Mouse (Mus musculus) CH12.LX (cell line): ENCODE results near the gene 4833427G06Rik. TPM values are rescaled to one million over a fixed set of nuclear protein-coding genes. Genes with fewer than 3 reads are reported as not detected.

Source experiments
- DNase-seq: peaks from one replicate; pipeline ENCODE4 v3.0.0-alpha.2; 2013; ENCODE audit errors: extremely low read depth
- H3K27ac ChIP-seq: 2 replicates; pipeline ENCODE4 v1.5.1; 2012; ENCODE audit warnings: low read depth, mild to moderate bottlenecking, control low read depth, moderate library complexity; ENCODE audit not compliant: insufficient read depth
- H3K27me3 ChIP-seq: replicated peaks from 2 replicates; pipeline ENCODE3; 2012; ENCODE audit warnings: inconsistent platforms
- H3K36me3 ChIP-seq, 2 experiments: replicated peaks in 1 of 2; 2 replicates each; pipeline versions ENCODE3 to v1.6.1; 2012; ENCODE audit warnings: inconsistent platforms in 1 of 2, low read length in 1 of 2, mild to moderate bottlenecking in 1 of 2, mixed read lengths in 1 of 2, moderate library complexity in 1 of 2; ENCODE audit not compliant: control insufficient read depth in 1 of 2, insufficient read depth in 1 of 2
- H3K4me1 ChIP-seq, 2 experiments: 2 replicates each; pipeline ENCODE4 v1.6.1; 2012; ENCODE audit warnings: inconsistent platforms in 1 of 2, moderate library complexity in 1 of 2; ENCODE audit not compliant: insufficient read depth in 2 of 2, control insufficient read depth in 1 of 2
- H3K4me2 ChIP-seq: 2 replicates; pipeline ENCODE4 v1.6.1; 2012; ENCODE audit warnings: low read depth, mild to moderate bottlenecking, control low read depth; ENCODE audit not compliant: poor library complexity, insufficient read depth, severe bottlenecking
- H3K4me3 ChIP-seq, 3 experiments: fragments of 150-350 bp in 1 of 3; sonication (generic) in 1 of 3; replicated peaks in 1 of 3; 2 replicates each; pipeline versions ENCODE3 to v1.5.1; 2011 to 2012; ENCODE audit warnings: low read depth in 2 of 3, low read length in 2 of 3, mild to moderate bottlenecking in 2 of 3, moderate library complexity in 2 of 3, control low read depth in 1 of 3, improper control_type of control experiment in 1 of 3, inconsistent platforms in 1 of 3, mixed read lengths in 1 of 3; ENCODE audit not compliant: poor library complexity in 1 of 3
- H3K79me2 ChIP-seq: replicated peaks from 2 replicates; pipeline ENCODE4 v1.6.1; 2012; ENCODE audit warnings: mild to moderate bottlenecking, moderate library complexity; ENCODE audit not compliant: control insufficient read depth, poor library complexity, insufficient read depth, severe bottlenecking; ENCODE audit errors: extremely low read depth
- H3K9ac ChIP-seq: 2 replicates; pipeline ENCODE4 v1.6.1; 2012; ENCODE audit warnings: low read depth, mild to moderate bottlenecking, control low read depth, moderate library complexity; ENCODE audit not compliant: insufficient read depth
- H3K9me3 ChIP-seq: replicated peaks from 2 replicates; pipeline ENCODE3; 2012; ENCODE audit warnings: low read length, inconsistent platforms, mixed read lengths
- BHLHE40 ChIP-seq: IDR thresholded peaks from 2 replicates; pipeline ENCODE4 v1.6.1; 2011; ENCODE audit warnings: mild to moderate bottlenecking, low read depth, low read length, improper control_type of control experiment
- CHD1 ChIP-seq: IDR thresholded peaks from 2 replicates; pipeline ENCODE4 v1.6.1; 2012; ENCODE audit warnings: low read depth, low read length, improper control_type of control experiment, inconsistent platforms
- CHD2 ChIP-seq: IDR thresholded peaks from 2 replicates; pipeline ENCODE4 v1.6.1; 2011; ENCODE audit warnings: low read length, improper control_type of control experiment
- CTCF ChIP-seq, 2 experiments: IDR thresholded peaks in 1 of 2; conservative IDR thresholded peaks in 1 of 2; 2 replicates each; pipeline ENCODE4 v1.5.1; 2011 to 2012; ENCODE audit warnings: low read depth in 2 of 2, low read length in 2 of 2, improper control_type of control experiment in 1 of 2, inconsistent platforms in 1 of 2, mild to moderate bottlenecking in 1 of 2, moderate library complexity in 1 of 2
- E2F4 ChIP-seq: IDR thresholded peaks from 2 replicates; pipeline ENCODE4 v1.6.1; 2011; ENCODE audit warnings: low read depth, low read length, improper control_type of control experiment; ENCODE audit not compliant: insufficient replicate concordance
- ELF1 ChIP-seq: IDR thresholded peaks from 2 replicates; pipeline ENCODE4 v1.6.1; 2014; ENCODE audit warnings: low read depth, mild to moderate bottlenecking, inconsistent platforms, low read length, improper control_type of control experiment
- EP300 ChIP-seq: IDR thresholded peaks from 2 replicates; pipeline ENCODE4 v1.6.1; 2011; ENCODE audit warnings: low read length, improper control_type of control experiment
- ETS1 ChIP-seq: conservative IDR thresholded peaks from 2 replicates; pipeline ENCODE4 v1.6.1; 2012; ENCODE audit warnings: low read depth, mild to moderate bottlenecking, inconsistent platforms, low read length, improper control_type of control experiment, moderate library complexity
- IRF4 ChIP-seq: IDR thresholded peaks from 2 replicates; pipeline ENCODE4 v1.6.1; 2014; ENCODE audit warnings: low read depth, mild to moderate bottlenecking, inconsistent platforms, low read length, improper control_type of control experiment
- JUN ChIP-seq: IDR thresholded peaks from 2 replicates; pipeline ENCODE4 v1.6.1; 2011; ENCODE audit warnings: low read depth, mild to moderate bottlenecking, low read length, improper control_type of control experiment, moderate library complexity; ENCODE audit not compliant: insufficient read depth
- JUND ChIP-seq: conservative IDR thresholded peaks from 2 replicates; pipeline ENCODE4 v1.6.1; 2011; ENCODE audit warnings: low read depth, low read length, improper control_type of control experiment
- KAT2A ChIP-seq: IDR thresholded peaks from 2 replicates; pipeline ENCODE4 v1.6.1; 2012; ENCODE audit warnings: low read length, improper control_type of control experiment, inconsistent platforms; ENCODE audit not compliant: insufficient replicate concordance
- MAFK ChIP-seq: IDR thresholded peaks from 2 replicates; pipeline ENCODE4 v1.6.1; 2011; ENCODE audit warnings: low read length, improper control_type of control experiment; ENCODE audit not compliant: insufficient replicate concordance
- MAX ChIP-seq: IDR thresholded peaks from 2 replicates; pipeline ENCODE4 v1.6.1; 2011; ENCODE audit warnings: low read length, improper control_type of control experiment
- MAZ ChIP-seq: IDR thresholded peaks from 2 replicates; pipeline ENCODE4 v1.6.1; 2012; ENCODE audit warnings: low read depth, mild to moderate bottlenecking, inconsistent platforms, low read length, improper control_type of control experiment, moderate library complexity
- MEF2A ChIP-seq: IDR thresholded peaks from 2 replicates; pipeline ENCODE4 v1.6.1; 2014; ENCODE audit warnings: low read depth, mild to moderate bottlenecking, inconsistent platforms, low read length, improper control_type of control experiment, borderline replicate concordance
- MYC ChIP-seq: IDR thresholded peaks from 2 replicates; pipeline ENCODE4 v1.6.1; 2011; ENCODE audit warnings: low read depth, mild to moderate bottlenecking, improper control_type of control experiment, low read length
- NELFE ChIP-seq: IDR thresholded peaks from 2 replicates; pipeline ENCODE4 v1.6.1; 2011; ENCODE audit warnings: low read depth, low read length, improper control_type of control experiment
- NRF1 ChIP-seq: IDR thresholded peaks from 2 replicates; pipeline ENCODE4 v1.6.1; 2014; ENCODE audit warnings: low read depth, mild to moderate bottlenecking, inconsistent platforms, low read length, improper control_type of control experiment, moderate library complexity
- PAX5 ChIP-seq: IDR thresholded peaks from 2 replicates; pipeline ENCODE4 v1.6.1; 2012; ENCODE audit warnings: low read length, inconsistent platforms, mixed read lengths
- POLR2A ChIP-seq: IDR thresholded peaks from 2 replicates; pipeline ENCODE4 v1.6.1; 2011; ENCODE audit warnings: low read depth, mild to moderate bottlenecking, improper control_type of control experiment, low read length
- POLR2AphosphoS2 ChIP-seq: IDR thresholded peaks from 2 replicates; pipeline ENCODE4 v1.6.1; 2011; ENCODE audit warnings: low read depth, low read length, improper control_type of control experiment
- RCOR1 ChIP-seq: conservative IDR thresholded peaks from 2 replicates; pipeline ENCODE4 v1.6.1; 2012; ENCODE audit warnings: low read depth, mild to moderate bottlenecking, inconsistent platforms, low read length, improper control_type of control experiment
- SMC3 ChIP-seq: IDR thresholded peaks from 2 replicates; pipeline ENCODE4 v1.6.1; 2011; ENCODE audit warnings: low read depth, low read length, improper control_type of control experiment
- TCF12 ChIP-seq: IDR thresholded peaks from 2 replicates; pipeline ENCODE4 v1.6.1; 2014; ENCODE audit warnings: low read depth, mild to moderate bottlenecking, inconsistent platforms, low read length, improper control_type of control experiment
- UBTF ChIP-seq: IDR thresholded peaks from 2 replicates; pipeline ENCODE4 v1.6.1; 2012; ENCODE audit warnings: low read depth, mild to moderate bottlenecking, inconsistent platforms, low read length, improper control_type of control experiment, moderate library complexity
- ZC3H11A ChIP-seq: IDR thresholded peaks from 2 replicates; pipeline ENCODE4 v1.6.1; 2012; ENCODE audit warnings: low read depth, mild to moderate bottlenecking, inconsistent platforms, low read length, improper control_type of control experiment
- ZKSCAN1 ChIP-seq: IDR thresholded peaks from 2 replicates; pipeline ENCODE4 v1.6.1; 2012; ENCODE audit warnings: low read depth, inconsistent platforms, low read length, improper control_type of control experiment, borderline replicate concordance
- ZNF384 ChIP-seq: IDR thresholded peaks from 2 replicates; pipeline ENCODE4 v1.6.1; 2012; ENCODE audit warnings: low read depth, low read length, improper control_type of control experiment, inconsistent platforms
- dilution Hi-C: fragments of 300-500 bp; cut with MboI; formaldehyde crosslinking; loops from 2 replicates; pipeline ENCODE4 v1.14.3; 2020; ENCODE audit warnings: low sequenced_read_pairs; ENCODE audit not compliant: extremely low pct_unique_long_range_greater_than_20kb, extremely low pct_ligation_motif_present
- in situ Hi-C: fragments of 300-500 bp; cut with MboI; formaldehyde crosslinking; loops from 3 replicates; pipeline ENCODE4 v1.14.3; 2019; ENCODE audit warnings: low sequenced_read_pairs, low pct_ligation_motif_present, low pct_unique_long_range_greater_than_20kb, mixed read lengths
- polyA plus RNA-seq: library from polyadenylated mRNA; unstranded; fragments of >175 nt; gene quantifications from 2 replicates; pipeline ENCODE4 v1.2.1, GENCODE M21; 2012; ENCODE audit warnings: low read depth; ENCODE audit not compliant: insufficient read length
- total RNA-seq, 2 experiments: library from RNA; depleted of rRNA; stranded (reverse); fragments of 300-350 nt in 1 of 2; fragments of >200 nt in 1 of 2; gene quantifications; 2 replicates each; pipeline ENCODE4 v1.2.3; 2012 to 2014

Gene 4833427G06Rik
- total and polyA plus RNA-seq, 3 experiments: 0.25 TPM; not detected in 2

- Histone ChIP-seq H3K27me3 (peaks cover under 1% of the 10 kb centered on the region), H3K9ac (no peak overlapping the region), H3K79me2 (no peaks in the 10 kb centered on the region), H3K9me3 (no peaks in the 10 kb centered on the region), H3K4me1 (no peaks in the 10 kb centered on the region), H3K27ac (no peak overlapping the region), H3K4me3 (no peak overlapping the region), H3K4me2 (no peak overlapping the region), H3K36me3 (no peaks in the 10 kb centered on the region)
- TF ChIP-seq JUN: no peak
- no peak for TF ChIP-seq BHLHE40
- TF ChIP-seq PAX5: no peak
- no peak for TF ChIP-seq NELFE
- TF ChIP-seq MEF2A: no peak
- TF ChIP-seq ZC3H11A: no peak
- no peak for TF ChIP-seq SMC3
- TF ChIP-seq POLR2A: no peak
- TF ChIP-seq ETS1: no peak
- TF ChIP-seq POLR2AphosphoS2: no peak
- TF ChIP-seq UBTF: no peak
- TF ChIP-seq ZNF384: no peak
- TF ChIP-seq ELF1: no peak
- TF ChIP-seq MYC: no peak
- TF ChIP-seq ZKSCAN1: no peak
- no peak for TF ChIP-seq TCF12
- no peak for TF ChIP-seq EP300
- TF ChIP-seq RCOR1: no peak
- TF ChIP-seq CHD1: no peak
- no peak for TF ChIP-seq KAT2A
- dilution Hi-C loops: no loop called here
- in situ Hi-C loops: no loop called here
- DNase-seq: no peak
Measured at GRCm38 (mm10) chr9:51075780-51076179, 26.1 kb downstream of the 4833427G06Rik start.

GRCm38 (mm10) chr9:51070801-51071200 is 31.1 kb downstream of the 4833427G06Rik start:
- dilution Hi-C loops: no loop called here
- Histone ChIP-seq H3K9ac (no peak overlapping the region), H3K36me3 (no peaks in the 10 kb centered on the region), H3K4me2 (no peak overlapping the region), H3K27ac (no peak overlapping the region), H3K27me3 (peaks cover 2% of the 10 kb centered on the region), H3K79me2 (no peaks in the 10 kb centered on the region), H3K4me3 (no peak overlapping the region), H3K9me3 (no peaks in the 10 kb centered on the region), H3K4me1 (peaks cover 0 to 3% of the 10 kb centered on the region in 2 experiments; a peak in 2 of 4 replicates)
- no peak for DNase-seq
- TF ChIP-seq JUN: no peak
- TF ChIP-seq MAZ: no peak
- no peak for TF ChIP-seq MAX
- TF ChIP-seq NELFE: no peak
- no peak for TF ChIP-seq CHD2
- no peak for TF ChIP-seq RCOR1
- no peak for TF ChIP-seq JUND
- no peak for TF ChIP-seq CHD1
- TF ChIP-seq E2F4: no peak
- TF ChIP-seq KAT2A: no peak
- no peak for TF ChIP-seq MAFK
- TF ChIP-seq NRF1: no peak
- no peak for TF ChIP-seq ZNF384
- no peak for TF ChIP-seq CTCF (conservative IDR thresholded peaks at IDR 0.05 in 1 of 2, IDR thresholded peaks at IDR 0.05 in 1 of 2; ENCODE audit: low read depth in 2 of 2, low read length in 2 of 2)
- TF ChIP-seq IRF4: no peak
- in situ Hi-C loops: no loop called here
